Mouse (Mus musculus): Measurements from ENCODE around the gene Twf1. TPM values are rescaled to one million over a fixed set of nuclear protein-coding genes. Genes with fewer than 3 reads are reported as not detected.
A peak's percentile ranks its signal among the peaks of the same experiment; 100 is the strongest.

Gene Twf1
- 20.7 and 30.9 TPM in 2 replicates for polyA plus RNA-seq (2012; rRNA removed)

- peak; percentile 97 for DNase-seq
- peak; percentile 64 for TF ChIP-seq POLR2A (IDR thresholded peaks at IDR 0.05; ENCODE audit: borderline replicate concordance, extremely low read depth, low read depth, low read length)
- no peak for TF ChIP-seq CTCF (IDR thresholded peaks at IDR 0.05; ENCODE audit: insufficient read depth, low read length)
- Histone ChIP-seq H3K4me1 (ENCODE audit: control insufficient read depth, insufficient read depth, low read length) (peaks cover 2% of the 10 kb centered on the region), H3K4me3 (replicated peaks; ENCODE audit: extremely low read depth, low read depth, low read length) (peak within 1 kb of the TSS; percentile 81)
- WGBS: under 1% methylated on average over 70 of the region's 70 CpGs
These were observed at the start of gene Twf1 for GRCm38 (mm10) chr15:94589219-94590075. Twf1 (minus strand) TSS chr15:94589889.

GRCm38 (mm10) chr15:94639126-94639525, 49.4 kb upstream of the Twf1 start:
- 84% methylated on average over 2 of the region's 2 CpGs for WGBS
- no peaks in the 10 kb centered on the region for H3K4me1 ChIP-seq (ENCODE audit: control insufficient read depth, insufficient read depth, low read length)
- no peak for DNase-seq
- no peak overlapping the region for H3K4me3 ChIP-seq (replicated peaks; ENCODE audit: extremely low read depth, low read depth, low read length)
- no peak for TF ChIP-seq POLR2A (IDR thresholded peaks at IDR 0.05; ENCODE audit: borderline replicate concordance, extremely low read depth, low read depth, low read length)
- TF ChIP-seq CTCF (IDR thresholded peaks at IDR 0.05; ENCODE audit: insufficient read depth, low read length): no peak

GRCm38 (mm10) chr15:94638207-94638606, 48.5 kb upstream of the Twf1 start:
- Histone ChIP-seq H3K4me1 (ENCODE audit: control insufficient read depth, insufficient read depth, low read length) (no peaks in the 10 kb centered on the region), H3K4me3 (replicated peaks; ENCODE audit: extremely low read depth, low read depth, low read length) (no peak overlapping the region)
- DNase-seq: no peak
- no peak for TF ChIP-seq CTCF (IDR thresholded peaks at IDR 0.05; ENCODE audit: insufficient read depth, low read length)
- TF ChIP-seq POLR2A (IDR thresholded peaks at IDR 0.05; ENCODE audit: borderline replicate concordance, extremely low read depth, low read depth, low read length): no peak
- WGBS: 61% methylated on average over 2 of the region's 2 CpGs

- WGBS: 70% methylated on average over 11 of the region's 11 CpGs
- H3K4me3 ChIP-seq (replicated peaks; ENCODE audit: extremely low read depth, low read depth, low read length): no peak overlapping the region
- no peak for DNase-seq
- TF ChIP-seq POLR2A (IDR thresholded peaks at IDR 0.05; ENCODE audit: borderline replicate concordance, extremely low read depth, low read depth, low read length) (no peak), CTCF (IDR thresholded peaks at IDR 0.05; ENCODE audit: insufficient read depth, low read length) (no peak)
- H3K4me1 ChIP-seq (ENCODE audit: control insufficient read depth, insufficient read depth, low read length): no peaks in the 10 kb centered on the region
These were observed 44.8 kb upstream of the Twf1 start for GRCm38 (mm10) chr15:94634524-94634923.

GRCm38 (mm10) chr15:94630553-94630952, 40.9 kb upstream of the Twf1 start:
- WGBS: 73% methylated on average over 4 of the region's 4 CpGs
- no peaks in the 10 kb centered on the region for H3K4me1 ChIP-seq (ENCODE audit: control insufficient read depth, insufficient read depth, low read length)
- H3K4me3 ChIP-seq (replicated peaks; ENCODE audit: extremely low read depth, low read depth, low read length): no peak overlapping the region
- TF ChIP-seq CTCF (IDR thresholded peaks at IDR 0.05; ENCODE audit: insufficient read depth, low read length) (no peak), POLR2A (IDR thresholded peaks at IDR 0.05; ENCODE audit: borderline replicate concordance, extremely low read depth, low read depth, low read length) (no peak)
- DNase-seq: no peak

GRCm38 (mm10) chr15:94628830-94629601, 39.3 kb upstream of the Twf1 start, which contains the start of gene Tmem117:
Tmem117 (plus strand) TSS chr15:94629232.
- no peaks in the 10 kb centered on the region for H3K4me1 ChIP-seq (ENCODE audit: control insufficient read depth, insufficient read depth, low read length)
- peak; percentile 21 for DNase-seq
- TF ChIP-seq POLR2A (IDR thresholded peaks at IDR 0.05; ENCODE audit: borderline replicate concordance, extremely low read depth, low read depth, low read length) (no peak), CTCF (IDR thresholded peaks at IDR 0.05; ENCODE audit: insufficient read depth, low read length) (no peak)
- WGBS: 1% methylated on average over 94 of the region's 96 CpGs
- H3K4me3 ChIP-seq (replicated peaks; ENCODE audit: extremely low read depth, low read depth, low read length): peak within 1 kb of the TSS; percentile 37

GRCm38 (mm10) chr15:94628463-94628829, 38.8 kb upstream of the Twf1 start:
- Histone ChIP-seq H3K4me1 (ENCODE audit: control insufficient read depth, insufficient read depth, low read length) (no peaks in the 10 kb centered on the region), H3K4me3 (replicated peaks; ENCODE audit: extremely low read depth, low read depth, low read length) (no peak overlapping the region)
- TF ChIP-seq CTCF (IDR thresholded peaks at IDR 0.05; ENCODE audit: insufficient read depth, low read length) (no peak), POLR2A (IDR thresholded peaks at IDR 0.05; ENCODE audit: borderline replicate concordance, extremely low read depth, low read depth, low read length) (no peak)
- no peak for DNase-seq
- WGBS: 53% methylated on average over 2 of the region's 2 CpGs

GRCm38 (mm10) chr15:94620909-94621308, 31.2 kb upstream of the Twf1 start:
- Histone ChIP-seq H3K4me3 (replicated peaks; ENCODE audit: extremely low read depth, low read depth, low read length) (no peak overlapping the region), H3K4me1 (ENCODE audit: control insufficient read depth, insufficient read depth, low read length) (no peaks in the 10 kb centered on the region)
- TF ChIP-seq CTCF (IDR thresholded peaks at IDR 0.05; ENCODE audit: insufficient read depth, low read length) (no peak), POLR2A (IDR thresholded peaks at IDR 0.05; ENCODE audit: borderline replicate concordance, extremely low read depth, low read depth, low read length) (no peak)
- DNase-seq: no peak

GRCm38 (mm10) chr15:94616036-94616435, 26.3 kb upstream of the Twf1 start:
- 76% methylated on average over 11 of the region's 11 CpGs for WGBS
- DNase-seq: no peak
- H3K4me3 ChIP-seq (replicated peaks; ENCODE audit: extremely low read depth, low read depth, low read length): no peak overlapping the region
- no peaks in the 10 kb centered on the region for H3K4me1 ChIP-seq (ENCODE audit: control insufficient read depth, insufficient read depth, low read length)
- TF ChIP-seq CTCF (IDR thresholded peaks at IDR 0.05; ENCODE audit: insufficient read depth, low read length): no peak
- no peak for TF ChIP-seq POLR2A (IDR thresholded peaks at IDR 0.05; ENCODE audit: borderline replicate concordance, extremely low read depth, low read depth, low read length)

Measured in lung, adult 2 months (tissue).